Mouse (Mus musculus) neural tube, postnatal 0 days (tissue): ENCODE data around the gene Lrrc4b. TPM values are rescaled to one million over a fixed set of nuclear protein-coding genes. Genes with fewer than 3 reads are reported as not detected.

Source experiments
- microRNA-seq: library from miRNA; unstranded; fragments of <30 nt; microRNA quantifications from one replicate; pipeline ENCODE4, GENCODE M21; 2016
- polyA plus RNA-seq: library from polyadenylated mRNA; unstranded; fragments of >200 nt; fragmentation: Nextera tagmentation; extraction: Ambion mirVana; gene quantifications from 2 replicates; pipeline ENCODE4 v1.2.1, GENCODE M21; 2015

The Lrrc4b gene
- 27.6 and 27.7 TPM in 2 replicates for polyA plus RNA-seq

GRCm38 (mm10) chr7:44428968-44429521 lies at the start of gene Lrrc4b:
TSS of gene Lrrc4b (plus strand) at chr7:44429018.

GRCm38 (mm10) chr7:44383980-44384715 lies 44.7 kb upstream of the Lrrc4b start, which contains the start of gene Syt3:
TSS of gene Syt3 (plus strand) at chr7:44384102.

GRCm38 (mm10) chr7:44385720-44386119 lies 43.1 kb upstream of the Lrrc4b start, which contains the start of gene 1700008O03Rik:
TSS of gene 1700008O03Rik (minus strand) at chr7:44385820.

GRCm38 (mm10) chr7:44465111-44465510 lies 36.3 kb downstream of the Lrrc4b start, which contains the start of gene Aspdh:
TSS of gene Aspdh (plus strand) at chr7:44465391.

GRCm38 (mm10) chr7:44467811-44468411 lies 39.1 kb downstream of the Lrrc4b start, which contains the start of gene Josd2:
TSS of gene Josd2 (plus strand) at chr7:44467980.

GRCm38 (mm10) chr7:44495992-44496770 lies 67.4 kb downstream of the Lrrc4b start, which contains the start of the genes Emc10 and Fam71e1:
TSS of gene Emc10 (minus strand) at chr7:44496529.
TSS of gene Fam71e1 (plus strand) at chr7:44496581.

Small RNAs within 50 kb of the gene (microRNA-seq; reads per million reads assigned to microRNA genes)
- gene Mir7052, result not detected

Other genes starting within 250 kb of the Lrrc4b start
- gene Klk1b24, start 240.8 kb upstream of the Lrrc4b start, polyA plus RNA-seq, result not detected in 2 replicates
- gene Klk1b3, start 230.8 kb upstream of the Lrrc4b start, polyA plus RNA-seq, result not detected in 2 replicates
- gene Klk1b4, start 221.6 kb upstream of the Lrrc4b start, polyA plus RNA-seq, result not detected in 2 replicates
- not detected in 2 replicates for gene Klk1b5, start 213.1 kb upstream of the Lrrc4b start, polyA plus RNA-seq
- gene Klk1, start 203.7 kb upstream of the Lrrc4b start, polyA plus RNA-seq, result not detected in 2 replicates
- 0.10 TPM in 1 of 2 replicates, not detected in the other for gene Gm36864, start 192.8 kb upstream of the Lrrc4b start, polyA plus RNA-seq
- gene 1700028J19Rik, start 182.3 kb upstream of the Lrrc4b start, polyA plus RNA-seq, result 2.0 and 2.2 TPM in 2 replicates
- 180 and 195 TPM in 2 replicates for gene 2410002F23Rik, start 182.3 kb upstream of the Lrrc4b start, polyA plus RNA-seq
- not detected in 2 replicates for gene Acp4, start 171.6 kb upstream of the Lrrc4b start, polyA plus RNA-seq
- gene Gm15517, start 167.6 kb upstream of the Lrrc4b start, polyA plus RNA-seq, result not detected in 2 replicates
- 5.7 and 7.1 TPM in 2 replicates for gene Clec11a, start 122.1 kb upstream of the Lrrc4b start, polyA plus RNA-seq
- 52.8 and 59.3 TPM in 2 replicates for gene Shank1, start 118.8 kb upstream of the Lrrc4b start, polyA plus RNA-seq
- gene Syt3, start 44.9 kb upstream of the Lrrc4b start, polyA plus RNA-seq, result 100 and 108 TPM in 2 replicates
- 4.4 and 6.2 TPM in 2 replicates for gene 1700008O03Rik, start 43.2 kb upstream of the Lrrc4b start, polyA plus RNA-seq
- 1.8 and 2.4 TPM in 2 replicates for gene Aspdh, start 36.4 kb downstream of the Lrrc4b start, polyA plus RNA-seq
- gene Josd2, start 39.0 kb downstream of the Lrrc4b start, polyA plus RNA-seq, result 37.0 and 40.2 TPM in 2 replicates
- 183 and 194 TPM in 2 replicates for gene Emc10, start 67.5 kb downstream of the Lrrc4b start, polyA plus RNA-seq
- 21.1 and 31.4 TPM in 2 replicates for gene Fam71e1, start 67.6 kb downstream of the Lrrc4b start, polyA plus RNA-seq
- gene Mybpc2, start 95.6 kb downstream of the Lrrc4b start, polyA plus RNA-seq, result 0.20 and 0.36 TPM in 2 replicates
- gene Spib, start 103.1 kb downstream of the Lrrc4b start, polyA plus RNA-seq, result 0.32 TPM in 1 of 2 replicates, not detected in the other
- gene Pold1, start 119.8 kb downstream of the Lrrc4b start, polyA plus RNA-seq, result 9.2 and 10.7 TPM in 2 replicates
- 47.5 and 53.6 TPM in 2 replicates for gene Nr1h2, start 124.9 kb downstream of the Lrrc4b start, polyA plus RNA-seq
- 0.62 and 1.2 TPM in 2 replicates for gene Napsa, start 143.4 kb downstream of the Lrrc4b start, polyA plus RNA-seq
- gene Kcnc3, start 161.6 kb downstream of the Lrrc4b start, polyA plus RNA-seq, result 11.6 and 11.9 TPM in 2 replicates
- gene Myh14, start 241.8 kb downstream of the Lrrc4b start, polyA plus RNA-seq, result 9.5 and 11.4 TPM in 2 replicates